Mouse (Mus musculus) layer of hippocampus, adult 8-10 months (tissue): ENCODE data around the gene Prorsd1. TPM values are rescaled to one million over a fixed set of nuclear protein-coding genes. Genes with fewer than 3 reads are reported as not detected.
"Not testable (repeated sequence)": the region's sequence is repeated elsewhere in the genome, so short reads cannot be mapped to it uniquely, and the experiment has no call there.

Experiments
- DNase-seq, 2 experiments: peaks; one replicate each; pipeline ENCODE4 v3.0.0; 2022; ENCODE audit warnings: low spot score in 2 of 2
- total RNA-seq, 4 experiments: library from RNA; stranded (reverse); gene quantifications; 2 replicates each; pipeline ENCODE4 v1.2.4; 2022

The Prorsd1 gene
- total RNA-seq: 1 to 10 TPM; 5.1 to 6.8 (median 5.9) TPM

- peak; percentile 58 to 71 for DNase-seq
These were observed at the start of gene Prorsd1 for GRCm38 (mm10) chr11:29514682-29515412. Gene Prorsd1, minus strand, starts transcription at chr11:29515033.

GRCm38 (mm10) chr11:29563406-29563805, 48.6 kb upstream of the Prorsd1 start:
- no peak for DNase-seq

- DNase-seq: no peak
These were observed 46.2 kb upstream of the Prorsd1 start for GRCm38 (mm10) chr11:29560990-29561389.

GRCm38 (mm10) chr11:29560452-29560851, 45.6 kb upstream of the Prorsd1 start:
- DNase-seq: no peak

- no peak for DNase-seq
These were observed 34.6 kb upstream of the Prorsd1 start for GRCm38 (mm10) chr11:29549425-29549778.

GRCm38 (mm10) chr11:29548504-29549424, 33.9 kb upstream of the Prorsd1 start:
- DNase-seq: no peak

- DNase-seq: peak; percentile 83 to 93
These were observed 33.1 kb upstream of the Prorsd1 start, which contains the start of the genes Clhc1 and Rps27a for GRCm38 (mm10) chr11:29547752-29548503. Gene Clhc1, plus strand, starts transcription at chr11:29547950. Gene Rps27a, minus strand, starts transcription at chr11:29548109.

- DNase-seq: no peak
These were observed 32.5 kb upstream of the Prorsd1 start for GRCm38 (mm10) chr11:29547249-29547751.

GRCm38 (mm10) chr11:29546762-29547161, 31.9 kb upstream of the Prorsd1 start:
- DNase-seq: no peak

- not testable (repeated sequence) for DNase-seq
These were observed 31.5 kb upstream of the Prorsd1 start for GRCm38 (mm10) chr11:29546297-29546696.

GRCm38 (mm10) chr11:29545150-29545752, 30.4 kb upstream of the Prorsd1 start:
- DNase-seq: not testable (repeated sequence)

- DNase-seq: no peak
These were observed 29.6 kb upstream of the Prorsd1 start for GRCm38 (mm10) chr11:29544225-29544945.

- no peak for DNase-seq
These were observed 23.4 kb upstream of the Prorsd1 start for GRCm38 (mm10) chr11:29538201-29538600.

GRCm38 (mm10) chr11:29525988-29526794, 11.4 kb upstream of the Prorsd1 start, which contains the start of gene Mtif2:
Gene Mtif2, plus strand, starts transcription at chr11:29526408.
- peak; percentile 62 to 75 for DNase-seq

GRCm38 (mm10) chr11:29514325-29514681, 530 bp downstream of the Prorsd1 start:
- DNase-seq: no peak

GRCm38 (mm10) chr11:29512818-29513535, 1.9 kb downstream of the Prorsd1 start:
- DNase-seq: no peak

GRCm38 (mm10) chr11:29509421-29509820, 5.4 kb downstream of the Prorsd1 start:
- DNase-seq: no peak

GRCm38 (mm10) chr11:29504899-29505625, 9.8 kb downstream of the Prorsd1 start:
- DNase-seq: no peak
